Mouse (Mus musculus) erythroid progenitor cell, adult 5-6 weeks (primary cell): ENCODE results near the gene Txnrd2. TPM values are rescaled to one million over a fixed set of nuclear protein-coding genes. Genes with fewer than 3 reads are reported as not detected.
A peak's percentile ranks its signal among the peaks of the same experiment; 100 is the strongest.

Experiments used
- ATAC-seq: replicated peaks from 2 replicates; pipeline ENCODE4 v1.8.0; 2016; ENCODE audit warnings: moderate number of reproducible peaks, mild to moderate bottlenecking, moderate TSS enrichment, inconsistent platforms; ENCODE audit not compliant: poor library complexity, low FRiP score, severe bottlenecking
- total RNA-seq, 2 experiments: library from RNA; stranded (forward) in 1 of 2; stranded (reverse) in 1 of 2; fragments of 150-400 nt in 1 of 2; fragments of 186-747, 209-891 nt in 1 of 2; gene quantifications; 2 replicates each; pipeline versions ENCODE4 v1.2.3 to v1.2.4; 2015 to 2017; ENCODE audit warnings: low replicate concordance in 2 of 2

Gene Txnrd2
- total RNA-seq, 2 experiments from 2014 or later = 217 to 221 TPM

GRCm38 (mm10) chr16:18411802-18412476, 14.2 kb upstream of the Txnrd2 start:
- ATAC-seq = no peak

- no peak for ATAC-seq
Measured at GRCm38 (mm10) chr16:18413032-18413816, 13.0 kb upstream of the Txnrd2 start.

- no peak for ATAC-seq
Measured at GRCm38 (mm10) chr16:18416094-18416761, 10.0 kb upstream of the Txnrd2 start.

- ATAC-seq = no peak
Measured at GRCm38 (mm10) chr16:18416837-18417236, 9.3 kb upstream of the Txnrd2 start.

GRCm38 (mm10) chr16:18417491-18417890, 8.7 kb upstream of the Txnrd2 start:
- ATAC-seq = no peak

GRCm38 (mm10) chr16:18418756-18419602, 7.2 kb upstream of the Txnrd2 start:
- no peak for ATAC-seq

- ATAC-seq = no peak
Measured at GRCm38 (mm10) chr16:18419603-18420026, 6.6 kb upstream of the Txnrd2 start.

GRCm38 (mm10) chr16:18420571-18420970, 5.6 kb upstream of the Txnrd2 start:
- ATAC-seq = no peak

GRCm38 (mm10) chr16:18423203-18423914, 2.8 kb upstream of the Txnrd2 start:
- ATAC-seq = no peak

GRCm38 (mm10) chr16:18423915-18424265, 2.3 kb upstream of the Txnrd2 start:
- no peak for ATAC-seq

- no peak for ATAC-seq
Measured at GRCm38 (mm10) chr16:18424364-18425045, 1.7 kb upstream of the Txnrd2 start.

- no peak for ATAC-seq
Measured at GRCm38 (mm10) chr16:18425475-18426214, 539 bp upstream of the Txnrd2 start.

- ATAC-seq = no peak
Measured at GRCm38 (mm10) chr16:18426802-18427280, 657 bp downstream of the Txnrd2 start, which contains the start of gene Comt. TSS of gene Comt (minus strand) at chr16:18426852.

- peak; percentile 8 for ATAC-seq
Measured at GRCm38 (mm10) chr16:18428011-18428515, 1.9 kb downstream of the Txnrd2 start.

GRCm38 (mm10) chr16:18428516-18429042, 2.4 kb downstream of the Txnrd2 start:
- peak; percentile 79 for ATAC-seq

GRCm38 (mm10) chr16:18429641-18430040, 3.5 kb downstream of the Txnrd2 start:
- no peak for ATAC-seq

- no peak for ATAC-seq
Measured at GRCm38 (mm10) chr16:18430641-18431212, 4.5 kb downstream of the Txnrd2 start.
